Mouse (Mus musculus): ENCODE measurements at regions not wholly inside any gene's neighbourhood (a gene's known extent, or its start where the extent isn't known, plus 50 kb on each side); places are given as distances from the start of the nearest gene placed in this dataset.

DNA sequence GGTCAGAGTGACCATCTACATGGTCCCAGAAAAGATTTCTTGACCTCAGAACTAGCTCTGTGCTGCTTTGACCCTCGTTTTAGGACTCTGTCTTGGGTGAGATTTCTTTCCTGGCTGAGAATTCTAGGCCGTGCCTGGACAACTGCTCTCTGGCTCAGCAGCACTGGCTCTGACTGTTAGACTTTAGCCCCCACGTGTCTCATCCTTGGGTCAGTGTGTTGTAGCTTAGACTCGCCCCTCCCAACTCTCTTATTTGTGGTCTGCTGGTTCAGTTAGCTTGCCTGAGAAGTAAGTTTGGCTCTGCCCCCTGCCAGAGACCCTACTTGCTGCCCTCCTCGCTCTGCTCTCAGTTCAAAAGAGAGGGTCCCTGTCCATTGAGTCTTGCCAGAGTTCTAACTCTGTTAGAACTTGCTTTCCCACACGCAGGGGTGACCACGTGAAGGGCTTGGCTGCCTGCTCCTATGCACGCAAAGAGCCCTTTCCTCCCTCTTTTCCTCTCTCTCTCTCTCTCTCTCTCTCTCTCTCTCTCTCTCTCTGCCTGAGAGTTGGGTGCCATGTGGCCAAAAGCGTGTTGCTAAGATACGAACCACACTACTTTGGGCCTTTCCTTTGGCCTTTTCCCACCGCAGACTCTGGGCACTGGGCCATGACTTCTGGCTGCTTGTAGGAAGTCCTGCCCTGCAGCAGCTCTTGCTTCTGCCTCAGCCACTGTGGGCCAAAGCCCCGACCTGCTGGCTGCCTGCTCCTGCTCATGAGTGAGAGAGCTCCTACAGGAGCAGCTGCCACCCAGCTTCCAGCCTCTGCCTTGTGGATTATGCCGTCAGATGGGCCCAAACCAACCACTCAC is 344.2 kb upstream of the Amot start:
- peak in 1 of 2 experiments; percentile 14 for DNase-seq (ENCODE audit: low spot score in 2 of 2)

DNA sequence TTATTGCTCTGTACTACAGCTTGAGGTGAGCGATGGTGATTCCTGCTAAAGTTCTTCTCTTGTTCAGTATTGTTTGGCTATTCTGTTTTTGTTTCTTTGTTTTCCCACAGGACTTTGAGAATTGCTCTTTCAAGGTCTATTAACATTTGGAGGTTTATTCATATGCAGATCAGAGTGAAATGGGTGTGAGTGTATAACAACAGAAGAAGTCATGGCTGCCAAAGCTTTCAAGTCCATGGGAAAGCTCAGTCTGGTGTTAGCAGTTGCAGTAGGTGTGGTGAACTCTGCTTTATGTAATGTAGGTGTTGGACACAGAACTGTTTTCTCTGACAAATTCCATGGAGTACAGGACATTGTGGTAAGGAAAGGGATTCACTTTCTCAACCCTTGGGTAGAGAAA is 328.1 kb upstream of the Amot start:
- DNase-seq (ENCODE audit: low spot score in 2 of 2), result no peak

DNA sequence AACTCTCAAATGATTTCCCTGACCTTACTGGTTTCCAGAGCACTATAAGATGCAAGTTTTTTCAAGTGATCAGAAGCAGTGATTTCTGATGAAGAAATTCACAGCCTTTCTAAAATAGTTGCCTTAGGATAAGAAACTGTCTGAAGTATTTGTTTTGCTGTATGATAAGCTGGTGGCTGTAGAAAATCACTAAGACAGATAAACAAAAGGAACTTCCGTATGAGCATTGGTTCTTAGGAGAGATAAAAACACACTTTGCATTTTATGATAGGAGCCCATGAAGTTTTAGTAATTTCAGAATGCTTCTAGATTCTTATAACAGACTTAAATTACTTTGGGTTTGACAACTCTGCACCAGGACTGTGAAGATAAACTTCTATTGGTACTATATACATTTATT is 308.0 kb upstream of the Amot start:
- DNase-seq (ENCODE audit: low spot score in 2 of 2), result no peak
